Mouse (Mus musculus) CH12F3 (cell line): ENCODE results near the gene Fam120b.

ENCODE experiments used
- in situ Hi-C: fragments of 300-500 bp; cut with MboI; formaldehyde crosslinking; loops from 2 replicates; pipeline ENCODE4 v1.14.3; 2020; ENCODE audit warnings: low sequenced_read_pairs

Gene Fam120b

GRCm38 (mm10) chr17:15379741-15380526 is 16.1 kb upstream of the Fam120b start:
- in situ Hi-C loops: no loop called here

GRCm38 (mm10) chr17:15380641-15381051 is 15.4 kb upstream of the Fam120b start:
- in situ Hi-C loops: no loop called here

- in situ Hi-C loops: no loop called here
These were observed 14.7 kb upstream of the Fam120b start for GRCm38 (mm10) chr17:15381092-15381860.

GRCm38 (mm10) chr17:15381869-15382660 is 13.9 kb upstream of the Fam120b start:
- in situ Hi-C loops: no loop called here

GRCm38 (mm10) chr17:15383360-15383759 is 12.6 kb upstream of the Fam120b start:
- in situ Hi-C loops: no loop called here

- in situ Hi-C loops: no loop called here
These were observed 7.1 kb upstream of the Fam120b start for GRCm38 (mm10) chr17:15388892-15389291.

GRCm38 (mm10) chr17:15389356-15389755 is 6.6 kb upstream of the Fam120b start:
- in situ Hi-C loops: no loop called here

GRCm38 (mm10) chr17:15401716-15402115 is 5.7 kb downstream of the Fam120b start:
- in situ Hi-C loops: no loop called here

- in situ Hi-C loops: no loop called here
These were observed 10.6 kb downstream of the Fam120b start for GRCm38 (mm10) chr17:15406576-15406975.

- in situ Hi-C loops: no loop called here
These were observed 13.3 kb downstream of the Fam120b start for GRCm38 (mm10) chr17:15409261-15409660.

- in situ Hi-C loops: no loop called here
These were observed 14.9 kb downstream of the Fam120b start for GRCm38 (mm10) chr17:15410861-15411260.

GRCm38 (mm10) chr17:15416596-15417215 is 20.7 kb downstream of the Fam120b start:
- in situ Hi-C loops: no loop called here

GRCm38 (mm10) chr17:15419534-15419933 is 23.5 kb downstream of the Fam120b start:
- in situ Hi-C loops: no loop called here

- in situ Hi-C loops: no loop called here
These were observed 24.1 kb downstream of the Fam120b start for GRCm38 (mm10) chr17:15420021-15420603.

- in situ Hi-C loops: no loop called here
These were observed 25.4 kb downstream of the Fam120b start for GRCm38 (mm10) chr17:15421446-15421845.

- in situ Hi-C loops: no loop called here
These were observed 26.7 kb downstream of the Fam120b start for GRCm38 (mm10) chr17:15422666-15423065.

- in situ Hi-C loops: no loop called here
These were observed 27.2 kb downstream of the Fam120b start for GRCm38 (mm10) chr17:15423080-15423765.

- in situ Hi-C loops: no loop called here
These were observed 29.9 kb downstream of the Fam120b start for GRCm38 (mm10) chr17:15425931-15426330.

GRCm38 (mm10) chr17:15429451-15429850 is 33.4 kb downstream of the Fam120b start:
- in situ Hi-C loops: no loop called here

GRCm38 (mm10) chr17:15429937-15430336 is 33.9 kb downstream of the Fam120b start:
- in situ Hi-C loops: no loop called here
